Mouse (Mus musculus) liver, embryonic 16.5 days (tissue): ENCODE results near the gene Akirin1. TPM values are rescaled to one million over a fixed set of nuclear protein-coding genes. Genes with fewer than 3 reads are reported as not detected.

Experiments used
- ATAC-seq: fragments of 200-750 bp; cut with Nextera tagmentation; 2 replicates; pipeline ENCODE4 v1.8.0; 2017; ENCODE audit warnings: low read depth, mild to moderate bottlenecking, moderate number of reproducible peaks, moderate library complexity
- H3K27ac ChIP-seq: fragments of 300-500 bp; sonication (generic); 2 replicates; pipeline ENCODE4 v1.5.1; 2014; ENCODE audit warnings: mild to moderate bottlenecking, low read length
- H3K27me3 ChIP-seq: fragments of 300-500 bp; sonication (generic); 2 replicates; pipeline ENCODE4 v1.6.1; 2014; ENCODE audit warnings: low read depth, low read length, mixed read lengths; ENCODE audit not compliant: control insufficient read depth, insufficient read depth
- H3K36me3 ChIP-seq: fragments of 300-500 bp; sonication (generic); 2 replicates; pipeline ENCODE4 v1.6.1; 2014; ENCODE audit warnings: mild to moderate bottlenecking; ENCODE audit not compliant: control insufficient read depth, insufficient read depth
- H3K4me1 ChIP-seq: fragments of 300-500 bp; sonication (generic); 2 replicates; pipeline ENCODE4 v1.6.1; 2014; ENCODE audit warnings: low read depth, low read length, mixed read lengths; ENCODE audit not compliant: control insufficient read depth
- H3K4me2 ChIP-seq: fragments of 300-500 bp; sonication (generic); 2 replicates; pipeline ENCODE4 v1.6.1; 2014; ENCODE audit warnings: low read depth, low read length, mixed read lengths
- H3K4me3 ChIP-seq: fragments of 300-500 bp; sonication (generic); 2 replicates; pipeline ENCODE4 v1.5.1; 2014; ENCODE audit warnings: low read depth, mild to moderate bottlenecking, low read length
- H3K9ac ChIP-seq: fragments of 300-500 bp; sonication (generic); 2 replicates; pipeline ENCODE4 v1.6.1; 2014; ENCODE audit warnings: low read depth, low read length
- H3K9me3 ChIP-seq: fragments of 300-500 bp; sonication (generic); replicated peaks from 2 replicates; pipeline ENCODE4 v1.6.1; 2016; ENCODE audit warnings: low read length; ENCODE audit not compliant: control insufficient read depth
- WGBS: fragments of 180-500 bp; shearing (Covaris S2); extraction: QIAGEN DNeasy Blood & Tissue Kit; methylation state at CpG from one replicate; pipeline ENCODE4 v1.1.7; 2014; ENCODE audit not compliant: insufficient replicate concordance; 5-methylcytosine and 5-hydroxymethylcytosine counted together
- polyA plus RNA-seq: library from polyadenylated mRNA; unstranded; fragments of >200 nt; fragmentation: Nextera tagmentation; extraction: Ambion mirVana; gene quantifications from 2 replicates; pipeline ENCODE4 v1.2.1, GENCODE M21; 2015

Akirin1 gene
- 17.4 and 19.4 TPM in 2 replicates for polyA plus RNA-seq

GRCm38 (mm10) chr4:123750152-123750651 lies at the start of gene Akirin1:
Akirin1 (minus strand) TSS chr4:123750345.
- H3K27ac ChIP-seq: peak within 1 kb of the TSS; percentile 83
- ATAC-seq: peak; percentile 97
- H3K27me3 ChIP-seq: no peaks in the 10 kb centered on the region; the same call in 1 of the 2 replicates
- H3K4me3 ChIP-seq: peak within 1 kb of the TSS; percentile 98
- H3K4me2 ChIP-seq: peak within 1 kb of the TSS; percentile 96
- under 1% methylated on average over 35 of the region's 46 CpGs for WGBS
- no peaks in the 10 kb centered on the region; the same call in 1 of the 2 replicates for H3K36me3 ChIP-seq
- H3K9me3 ChIP-seq: no peaks in the 10 kb centered on the region
- H3K4me1 ChIP-seq: peaks cover 20% of the 10 kb centered on the region
- H3K9ac ChIP-seq: peak within 1 kb of the TSS; percentile 92

DNA sequence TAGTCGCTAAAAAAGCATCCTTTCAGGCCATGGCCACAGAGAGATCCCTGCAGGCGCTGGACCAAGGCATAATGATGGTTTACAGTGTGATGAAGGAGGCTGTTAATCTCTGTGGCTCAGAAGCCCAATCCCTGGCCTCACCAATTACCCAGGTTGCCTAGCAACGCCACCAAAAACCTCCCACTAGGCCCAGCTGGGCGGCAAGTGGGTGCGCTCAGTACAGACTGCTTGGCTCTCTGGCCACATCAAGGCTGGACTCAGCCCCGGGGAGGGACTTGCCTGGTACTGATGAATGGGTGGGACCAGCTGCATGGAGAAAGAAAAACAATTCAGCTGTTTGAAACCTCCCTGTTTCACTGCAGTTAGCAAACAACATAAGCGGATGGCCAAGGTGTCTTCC lies 47.7 kb upstream of the Akirin1 start:
- Histone ChIP-seq H3K9me3 (no peaks in the 10 kb centered on the region), H3K36me3 (no peaks in the 10 kb centered on the region), H3K9ac (no peak overlapping the region), H3K27me3 (no peaks in the 10 kb centered on the region), H3K27ac (no peak overlapping the region), H3K4me1 (no peaks in the 10 kb centered on the region), H3K4me3 (no peak overlapping the region), H3K4me2 (no peak overlapping the region)
- no peak for ATAC-seq
- WGBS: 63% methylated on average over 7 of the region's 7 CpGs

DNA sequence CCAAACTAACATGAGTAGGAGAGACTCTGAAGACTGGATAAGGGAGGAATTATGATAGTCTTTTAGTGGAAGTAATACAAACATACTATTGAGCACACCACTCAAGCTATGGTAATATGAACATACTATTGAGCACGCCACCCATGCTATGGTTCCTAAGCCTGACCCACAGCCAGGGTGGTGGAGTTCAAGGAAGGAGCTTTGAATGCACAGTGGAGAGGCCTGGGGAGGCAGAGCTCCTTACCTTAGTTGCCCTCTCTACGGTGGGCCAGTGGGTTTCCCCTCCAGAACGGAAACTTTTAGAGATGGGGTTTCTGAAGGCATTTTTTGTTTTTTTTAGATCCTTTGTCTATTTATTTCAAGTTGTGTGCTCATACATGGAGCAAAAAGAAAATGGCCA lies 47.3 kb upstream of the Akirin1 start:
- WGBS: 76% methylated on average over 3 of the region's 3 CpGs
- H3K4me2 ChIP-seq: no peak overlapping the region
- H3K4me1 ChIP-seq: no peaks in the 10 kb centered on the region
- ATAC-seq: no peak
- H3K27me3 ChIP-seq: no peaks in the 10 kb centered on the region
- no peak overlapping the region for H3K9ac ChIP-seq
- H3K4me3 ChIP-seq: no peak overlapping the region
- no peaks in the 10 kb centered on the region for H3K36me3 ChIP-seq
- H3K9me3 ChIP-seq: no peaks in the 10 kb centered on the region
- H3K27ac ChIP-seq: no peak overlapping the region

GRCm38 (mm10) chr4:123795057-123795456 lies 44.9 kb upstream of the Akirin1 start:
- Histone ChIP-seq H3K4me3 (no peak overlapping the region), H3K36me3 (no peaks in the 10 kb centered on the region), H3K27me3 (no peaks in the 10 kb centered on the region), H3K9me3 (no peaks in the 10 kb centered on the region), H3K4me2 (no peak overlapping the region), H3K9ac (no peak overlapping the region), H3K4me1 (no peaks in the 10 kb centered on the region), H3K27ac (no peak overlapping the region)
- ATAC-seq: no peak
- WGBS: 38% methylated on average over 2 of the region's 2 CpGs

GRCm38 (mm10) chr4:123793136-123793535 lies 43.0 kb upstream of the Akirin1 start:
- Histone ChIP-seq H3K27me3 (no peaks in the 10 kb centered on the region), H3K4me3 (no peak overlapping the region), H3K9me3 (no peaks in the 10 kb centered on the region), H3K4me2 (no peak overlapping the region), H3K27ac (no peak overlapping the region), H3K36me3 (no peaks in the 10 kb centered on the region), H3K9ac (no peak overlapping the region), H3K4me1 (no peaks in the 10 kb centered on the region)
- WGBS: 74% methylated on average over 6 of the region's 6 CpGs
- no peak for ATAC-seq

GRCm38 (mm10) chr4:123792666-123793065 lies 42.5 kb upstream of the Akirin1 start:
- no peak for ATAC-seq
- Histone ChIP-seq H3K4me3 (no peak overlapping the region), H3K36me3 (no peaks in the 10 kb centered on the region), H3K4me1 (no peaks in the 10 kb centered on the region), H3K9me3 (no peaks in the 10 kb centered on the region), H3K27me3 (no peaks in the 10 kb centered on the region), H3K9ac (no peak overlapping the region), H3K27ac (no peak overlapping the region), H3K4me2 (no peak overlapping the region)
- 51% methylated on average over 2 of the region's 2 CpGs for WGBS

DNA sequence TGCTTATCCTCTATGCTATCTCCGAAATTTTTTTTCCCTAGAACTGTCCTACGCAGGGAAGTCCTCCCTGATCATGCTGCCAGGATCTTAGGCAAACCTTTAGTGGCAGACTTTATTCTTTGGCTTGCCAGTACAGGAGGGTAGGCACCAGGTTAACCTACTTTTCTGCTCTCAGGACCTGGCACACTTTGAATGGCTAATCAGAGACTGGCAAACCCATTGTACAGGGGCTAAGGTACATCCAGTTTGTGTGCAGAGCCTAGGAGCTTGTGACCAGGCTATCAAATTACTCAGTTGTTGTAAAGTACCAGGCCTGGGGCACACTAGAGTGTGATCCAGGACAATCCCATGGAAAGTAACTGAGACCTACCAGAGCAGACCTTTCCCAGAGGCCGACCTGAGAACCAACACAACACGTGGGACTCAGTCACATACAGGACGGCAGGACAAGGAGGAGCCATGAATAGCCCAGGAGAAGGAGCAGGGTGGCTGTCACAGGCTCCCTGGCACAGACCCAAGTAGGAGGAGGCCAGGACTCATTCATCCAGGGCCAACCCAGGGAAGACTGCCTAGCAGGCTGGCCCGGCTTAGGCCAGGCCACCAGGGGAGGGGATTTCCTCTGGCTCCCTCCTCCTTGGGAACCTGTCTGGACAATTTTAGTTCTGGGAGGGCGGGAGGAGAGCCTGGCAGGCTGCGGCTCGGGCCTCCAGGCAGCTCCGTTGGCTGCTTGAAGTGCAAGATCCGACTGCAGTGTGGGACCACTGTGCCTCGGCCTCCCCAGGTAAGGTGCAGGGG lies 37.2 kb upstream of the Akirin1 start, which contains the start of gene Rhbdl2:
Gene Rhbdl2, plus strand, starts transcription at position 684 of the 795 bp plus-strand sequence.
- WGBS: 41% methylated on average over 12 of the region's 12 CpGs
- Histone ChIP-seq H3K4me3 (no peak within 1 kb of the TSS), H3K4me2 (no peak within 1 kb of the TSS), H3K9me3 (no peaks in the 10 kb centered on the region), H3K27me3 (no peaks in the 10 kb centered on the region), H3K9ac (no peak within 1 kb of the TSS), H3K27ac (no peak within 1 kb of the TSS), H3K4me1 (no peaks in the 10 kb centered on the region), H3K36me3 (no peaks in the 10 kb centered on the region)
- ATAC-seq: no peak

DNA sequence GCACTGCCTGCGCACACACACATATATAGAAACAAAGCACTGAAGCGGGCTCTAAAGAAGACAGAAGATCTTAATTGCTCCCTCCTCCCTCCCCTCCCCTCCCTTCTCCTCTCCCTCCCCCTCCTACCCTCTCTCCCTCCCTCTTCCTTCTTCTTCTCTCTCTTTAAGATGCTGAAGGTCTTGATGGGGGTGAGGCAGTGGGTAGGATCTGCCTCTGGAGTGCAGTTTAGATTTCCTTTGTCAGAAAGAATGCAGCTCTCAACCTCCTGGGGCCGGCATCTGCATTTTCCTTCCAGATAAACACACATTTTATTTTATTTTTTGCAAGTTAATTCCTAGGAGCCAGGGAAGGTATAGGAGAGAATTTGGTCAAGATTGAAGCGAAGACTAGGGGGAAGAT lies 18.1 kb upstream of the Akirin1 start:
- Histone ChIP-seq H3K9me3 (no peaks in the 10 kb centered on the region), H3K4me1 (no peaks in the 10 kb centered on the region), H3K36me3 (no peaks in the 10 kb centered on the region), H3K9ac (no peak overlapping the region), H3K27me3 (no peaks in the 10 kb centered on the region), H3K4me3 (no peak overlapping the region), H3K27ac (no peak overlapping the region), H3K4me2 (no peak overlapping the region)
- no peak for ATAC-seq
- 57% methylated on average over 4 of the region's 4 CpGs for WGBS

GRCm38 (mm10) chr4:123767807-123768206 lies 17.7 kb upstream of the Akirin1 start:
- Histone ChIP-seq H3K36me3 (no peaks in the 10 kb centered on the region), H3K4me2 (no peak overlapping the region), H3K9me3 (no peaks in the 10 kb centered on the region), H3K27ac (no peak overlapping the region), H3K27me3 (no peaks in the 10 kb centered on the region), H3K4me1 (no peaks in the 10 kb centered on the region), H3K9ac (no peak overlapping the region), H3K4me3 (no peak overlapping the region)
- ATAC-seq: no peak
- WGBS: 41% methylated on average over 3 of the region's 3 CpGs
